Mouse (Mus musculus) heart, embryonic 16.5 days (tissue): ENCODE measurements around the gene Gm45837. TPM values are rescaled to one million over a fixed set of nuclear protein-coding genes. Genes with fewer than 3 reads are reported as not detected.

Source experiments
- ATAC-seq: fragments of 200-750 bp; cut with Nextera tagmentation; replicated peaks from 2 replicates; pipeline ENCODE4 v1.8.0; 2017; ENCODE audit warnings: moderate number of reproducible peaks; ENCODE audit not compliant: insufficient read depth, low FRiP score; ENCODE audit errors: extremely low read depth
- H3K27ac ChIP-seq: fragments of 300-500 bp; sonication (generic); 2 replicates; pipeline ENCODE4 v1.5.1; 2014; ENCODE audit warnings: mild to moderate bottlenecking, low read length, control low read depth, moderate library complexity
- H3K27me3 ChIP-seq: fragments of 300-500 bp; sonication (generic); 2 replicates; pipeline ENCODE4 v1.6.1; 2014; ENCODE audit warnings: low read length, mixed read lengths; ENCODE audit not compliant: control insufficient read depth, insufficient read depth
- H3K36me3 ChIP-seq: fragments of 300-500 bp; sonication (generic); 2 replicates; pipeline ENCODE4 v1.6.1; 2014; ENCODE audit not compliant: control insufficient read depth, insufficient read depth
- H3K4me1 ChIP-seq: fragments of 300-500 bp; sonication (generic); 2 replicates; pipeline ENCODE4 v1.6.1; 2014; ENCODE audit warnings: low read length, mixed read lengths; ENCODE audit not compliant: control insufficient read depth, insufficient read depth
- H3K4me2 ChIP-seq: fragments of 300-500 bp; sonication (generic); 2 replicates; pipeline ENCODE4 v1.6.1; 2014; ENCODE audit warnings: low read depth, mild to moderate bottlenecking, control low read depth, low read length
- H3K4me3 ChIP-seq: fragments of 300-500 bp; sonication (generic); 2 replicates; pipeline ENCODE4 v1.5.1; 2014; ENCODE audit warnings: mild to moderate bottlenecking, control low read depth, low read length
- H3K9ac ChIP-seq: fragments of 300-500 bp; sonication (generic); 2 replicates; pipeline ENCODE4 v1.6.1; 2014; ENCODE audit warnings: low read length, control low read depth
- H3K9me3 ChIP-seq: fragments of 300-500 bp; sonication (generic); replicated peaks from 2 replicates; pipeline ENCODE4 v1.6.1; 2016; ENCODE audit warnings: low read length; ENCODE audit not compliant: control insufficient read depth
- WGBS: fragments of 180-500 bp; shearing (Covaris S2); extraction: QIAGEN DNeasy Blood & Tissue Kit; methylation state at CpG from one replicate; pipeline ENCODE4 v1.1.7; 2014; 5-methylcytosine and 5-hydroxymethylcytosine counted together
- polyA plus RNA-seq: library from polyadenylated mRNA; unstranded; fragments of >200 nt; fragmentation: Nextera tagmentation; extraction: Ambion mirVana; gene quantifications from 2 replicates; pipeline ENCODE4 v1.2.1, GENCODE M21; 2015

Gene Gm45837
- polyA plus RNA-seq, 1 experiment from 2014 or later: 7.8 TPM

- no peaks in the 10 kb centered on the region for H3K4me1 ChIP-seq
- H3K4me2 ChIP-seq: no peak overlapping the region
- ATAC-seq: 0 out of 2 replicates have a peak, but pooled peaks have one; percentile 37
- H3K9ac ChIP-seq: no peak overlapping the region
- no peaks in the 10 kb centered on the region for H3K36me3 ChIP-seq
- 27% methylated on average over 3 of the region's 3 CpGs for WGBS
- H3K27ac ChIP-seq: no peak overlapping the region
- H3K9me3 ChIP-seq: no peaks in the 10 kb centered on the region
- H3K27me3 ChIP-seq: peaks cover 33% of the 10 kb centered on the region
- no peak overlapping the region for H3K4me3 ChIP-seq
Observed at GRCm38 (mm10) chr7:101422069-101422468, 11.4 kb downstream of the Gm45837 start.

GRCm38 (mm10) chr7:101422646-101423045 is 12.0 kb downstream of the Gm45837 start:
- Histone ChIP-seq H3K9me3 (no peaks in the 10 kb centered on the region), H3K27ac (no peak overlapping the region), H3K36me3 (no peaks in the 10 kb centered on the region), H3K4me3 (no peak overlapping the region), H3K27me3 (peaks cover 30% of the 10 kb centered on the region), H3K9ac (no peak overlapping the region), H3K4me2 (no peak overlapping the region), H3K4me1 (no peaks in the 10 kb centered on the region)
- ATAC-seq: no peak
- 82% methylated on average over 8 of the region's 8 CpGs for WGBS

GRCm38 (mm10) chr7:101423970-101424369 is 13.3 kb downstream of the Gm45837 start:
- Histone ChIP-seq H3K27me3 (peaks cover 22% of the 10 kb centered on the region), H3K4me1 (no peaks in the 10 kb centered on the region), H3K4me3 (no peak overlapping the region), H3K27ac (no peak overlapping the region), H3K36me3 (no peaks in the 10 kb centered on the region), H3K9me3 (no peaks in the 10 kb centered on the region), H3K9ac (no peak overlapping the region), H3K4me2 (no peak overlapping the region)
- ATAC-seq: no peak
- WGBS: 51% methylated on average over 6 of the region's 6 CpGs

- H3K27me3 ChIP-seq: peaks cover 6% of the 10 kb centered on the region; the same call in 1 of the 2 replicates
- H3K9me3 ChIP-seq: no peaks in the 10 kb centered on the region
- no peak overlapping the region for H3K27ac ChIP-seq
- H3K4me2 ChIP-seq: no peak overlapping the region
- 51% methylated on average over 8 of the region's 8 CpGs for WGBS
- no peaks in the 10 kb centered on the region for H3K4me1 ChIP-seq
- H3K36me3 ChIP-seq: no peaks in the 10 kb centered on the region
- no peak overlapping the region for H3K4me3 ChIP-seq
- ATAC-seq: no peak
- H3K9ac ChIP-seq: no peak overlapping the region
Observed at GRCm38 (mm10) chr7:101426692-101427091, 16.0 kb downstream of the Gm45837 start.

GRCm38 (mm10) chr7:101427736-101428135 is 17.1 kb downstream of the Gm45837 start:
- Histone ChIP-seq H3K27me3 (peaks cover 2% of the 10 kb centered on the region; the same call in 1 of the 2 replicates), H3K36me3 (no peaks in the 10 kb centered on the region)

GRCm38 (mm10) chr7:101435038-101435437 is 24.4 kb downstream of the Gm45837 start:
- Histone ChIP-seq H3K4me1 (no peaks in the 10 kb centered on the region), H3K36me3 (no peaks in the 10 kb centered on the region)
- 63% methylated on average over 6 of the region's 6 CpGs for WGBS

More at GRCm38 (mm10) chr7:101427736-101428135, 17.1 kb downstream of the Gm45837 start:
- Histone ChIP-seq H3K9me3 (no peaks in the 10 kb centered on the region), H3K4me1 (no peaks in the 10 kb centered on the region), H3K4me3 (no peak overlapping the region), H3K9ac (no peak overlapping the region), H3K4me2 (no peak overlapping the region), H3K27ac (no peak overlapping the region)
- no peak for ATAC-seq
- 11% methylated on average over 2 of the region's 2 CpGs for WGBS

GRCm38 (mm10) chr7:101437876-101438275 is 27.2 kb downstream of the Gm45837 start:
- Histone ChIP-seq H3K9ac (no peak overlapping the region), H3K4me3 (no peak overlapping the region), H3K4me1 (no peaks in the 10 kb centered on the region), H3K27me3 (no peaks in the 10 kb centered on the region; the same call in 1 of the 2 replicates), H3K9me3 (no peaks in the 10 kb centered on the region), H3K4me2 (no peak overlapping the region), H3K36me3 (no peaks in the 10 kb centered on the region), H3K27ac (no peak overlapping the region)
- ATAC-seq: no peak
- 6% methylated on average over 1 of the region's 1 CpGs for WGBS

More at GRCm38 (mm10) chr7:101435038-101435437, 24.4 kb downstream of the Gm45837 start:
- no peak overlapping the region for H3K4me3 ChIP-seq
- no peak for ATAC-seq
- no peaks in the 10 kb centered on the region for H3K9me3 ChIP-seq
- H3K27ac ChIP-seq: no peak overlapping the region
- H3K4me2 ChIP-seq: no peak overlapping the region
- no peaks in the 10 kb centered on the region; the same call in 1 of the 2 replicates for H3K27me3 ChIP-seq
- H3K9ac ChIP-seq: no peak overlapping the region

GRCm38 (mm10) chr7:101443093-101443492 is 32.4 kb downstream of the Gm45837 start:
- no peak overlapping the region for H3K27ac ChIP-seq
- no peak overlapping the region for H3K9ac ChIP-seq
- H3K27me3 ChIP-seq: 0 out of 2 replicates have a peak, but pooled peaks cover 4% of the 10 kb centered on the region
- H3K36me3 ChIP-seq: no peaks in the 10 kb centered on the region
- H3K4me2 ChIP-seq: no peak overlapping the region
- no peak for ATAC-seq
- H3K4me1 ChIP-seq: no peaks in the 10 kb centered on the region
- no peaks in the 10 kb centered on the region for H3K9me3 ChIP-seq
- 73% methylated on average over 10 of the region's 10 CpGs for WGBS
- no peak overlapping the region for H3K4me3 ChIP-seq

GRCm38 (mm10) chr7:101444211-101444610 is 33.5 kb downstream of the Gm45837 start:
- Histone ChIP-seq H3K4me2 (no peak overlapping the region), H3K27me3 (0 out of 2 replicates have a peak, but pooled peaks cover 4% of the 10 kb centered on the region), H3K9ac (no peak overlapping the region), H3K36me3 (no peaks in the 10 kb centered on the region), H3K9me3 (no peaks in the 10 kb centered on the region), H3K4me1 (no peaks in the 10 kb centered on the region), H3K27ac (no peak overlapping the region), H3K4me3 (no peak overlapping the region)
- 82% methylated on average over 4 of the region's 4 CpGs for WGBS
- no peak for ATAC-seq
